Mouse (Mus musculus) lung, postnatal 0 days (tissue): Measurements from ENCODE around the gene Naaa. TPM values are rescaled to one million over a fixed set of nuclear protein-coding genes. Genes with fewer than 3 reads are reported as not detected.

ENCODE experiments used
- ATAC-seq: fragments of 200-750 bp; cut with Nextera tagmentation; 2 replicates; pipeline ENCODE4 v1.8.0; 2017; ENCODE audit warnings: moderate library complexity
- DNase-seq: peaks from one replicate; pipeline ENCODE4 v3.0.0-alpha.2; 2016; ENCODE audit warnings: low spot score
- H3K27ac ChIP-seq: fragments of 300-500 bp; sonication (generic); 2 replicates; pipeline ENCODE4 v1.5.1; 2014; ENCODE audit warnings: antibody characterized with exemption, mild to moderate bottlenecking, low read length, mixed read lengths
- H3K27me3 ChIP-seq: fragments of 300-500 bp; sonication (generic); replicated peaks from 2 replicates; pipeline ENCODE4 v1.6.1; 2014; ENCODE audit warnings: low read length, mixed read lengths; ENCODE audit not compliant: insufficient read depth
- H3K36me3 ChIP-seq: fragments of 300-500 bp; sonication (generic); 2 replicates; pipeline ENCODE4 v1.6.1; 2014; ENCODE audit warnings: low read length, mixed read lengths; ENCODE audit not compliant: insufficient read depth
- H3K4me1 ChIP-seq: fragments of 300-500 bp; sonication (generic); 2 replicates; pipeline ENCODE4 v1.6.1; 2014; ENCODE audit warnings: antibody characterized with exemption, low read depth, low read length, mixed read lengths; ENCODE audit not compliant: insufficient read depth
- H3K4me2 ChIP-seq: fragments of 300-500 bp; sonication (generic); replicated peaks from 2 replicates; pipeline ENCODE4 v1.6.1; 2014; ENCODE audit warnings: low read depth, mild to moderate bottlenecking, low read length, moderate library complexity, mixed read lengths
- H3K4me3 ChIP-seq: fragments of 300-500 bp; sonication (generic); 2 replicates; pipeline ENCODE4 v1.5.1; 2014; ENCODE audit warnings: low read depth, low read length
- H3K9ac ChIP-seq: fragments of 300-500 bp; sonication (generic); replicated peaks from 2 replicates; pipeline ENCODE4 v1.6.1; 2014; ENCODE audit warnings: low read depth, mild to moderate bottlenecking
- H3K9me3 ChIP-seq: fragments of 300-500 bp; sonication (generic); 2 replicates; pipeline ENCODE4 v1.6.1; 2016; ENCODE audit warnings: low read length, mixed read lengths
- CTCF ChIP-seq: IDR thresholded peaks from 2 replicates; pipeline ENCODE4 v1.5.1; 2016; ENCODE audit warnings: antibody characterized with exemption, mild to moderate bottlenecking
- EP300 ChIP-seq: IDR thresholded peaks from 2 replicates; pipeline ENCODE4 v1.6.1; 2016; ENCODE audit warnings: antibody characterized with exemption, mild to moderate bottlenecking, control low read depth
- WGBS: fragments of 180-500 bp; shearing (Covaris S2); extraction: QIAGEN DNeasy Blood & Tissue Kit; methylation state at CpG from one replicate; pipeline ENCODE4 v1.1.7; 2014; 5-methylcytosine and 5-hydroxymethylcytosine counted together
- polyA plus RNA-seq: library from polyadenylated mRNA; unstranded; fragments of >200 nt; fragmentation: Nextera tagmentation; extraction: Ambion mirVana; gene quantifications from 2 replicates; pipeline ENCODE4 v1.2.1, GENCODE M21; 2015

The Naaa gene
- polyA plus RNA-seq, 1 experiment from 2014 or later = 27.2 TPM

DNA sequence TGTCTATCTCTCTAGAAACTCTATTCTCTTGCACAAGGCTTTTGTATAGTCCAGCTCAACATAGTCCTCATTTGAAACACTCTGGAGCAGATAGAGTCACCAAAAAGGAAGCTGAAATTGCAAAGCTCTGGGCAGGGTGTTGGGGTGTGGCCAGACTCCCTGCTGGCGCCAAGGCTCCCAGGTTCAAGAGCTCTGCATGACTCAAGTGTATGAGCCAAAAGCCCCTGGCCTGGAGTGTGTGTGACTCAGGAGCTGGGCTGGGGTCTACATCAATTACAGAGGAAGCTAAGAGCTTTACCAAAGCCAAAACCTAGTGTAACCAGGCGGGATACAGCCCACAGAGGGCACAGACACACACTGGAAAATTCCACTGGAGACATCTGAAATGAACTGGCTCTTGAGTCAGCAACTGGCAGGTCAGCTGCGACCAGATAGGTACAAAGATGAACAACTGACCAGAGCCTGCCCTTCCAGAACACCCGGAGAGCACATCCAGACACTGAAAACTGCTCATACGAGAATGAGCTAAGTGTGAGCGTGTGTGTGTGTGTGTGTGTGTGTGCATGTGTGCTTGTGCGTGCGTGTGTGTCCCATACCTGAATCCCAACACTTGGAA is 57.6 kb downstream of the Naaa start:
- peak; percentile 86 for ATAC-seq
- Histone ChIP-seq H3K27me3 (no peaks in the 10 kb centered on the region), H3K27ac (no peak overlapping the region), H3K9ac (no peak overlapping the region), H3K4me2 (no peak overlapping the region), H3K4me1 (no peaks in the 10 kb centered on the region), H3K4me3 (no peak overlapping the region), H3K9me3 (no peaks in the 10 kb centered on the region), H3K36me3 (no peaks in the 10 kb centered on the region)
- TF ChIP-seq CTCF (no peak), EP300 (no peak)
- 76% methylated on average over 8 of the region's 8 CpGs for WGBS
- DNase-seq = peak; percentile 29

DNA sequence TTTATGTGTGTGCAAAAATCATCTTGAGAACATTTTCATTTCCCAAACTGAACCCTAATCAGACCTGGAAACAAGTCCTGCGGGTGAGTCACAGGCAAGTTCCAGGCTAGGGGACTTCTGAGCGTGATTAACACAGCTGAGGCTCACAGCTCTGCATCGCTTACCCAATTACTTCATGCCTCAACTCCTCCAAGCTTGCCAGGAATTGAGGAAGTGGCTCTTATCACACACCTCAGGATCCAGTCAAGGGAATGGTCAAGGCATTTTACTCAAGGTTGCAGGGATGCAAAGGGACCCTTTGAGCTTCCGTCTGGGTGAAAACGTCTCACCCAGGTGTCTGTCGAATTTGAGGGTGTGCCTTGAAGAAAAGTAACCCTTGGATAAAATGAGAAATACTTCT is 58.1 kb downstream of the Naaa start:
- Histone ChIP-seq H3K27ac (no peak overlapping the region), H3K36me3 (no peaks in the 10 kb centered on the region), H3K4me2 (no peak overlapping the region), H3K27me3 (no peaks in the 10 kb centered on the region), H3K9me3 (no peaks in the 10 kb centered on the region), H3K4me1 (no peaks in the 10 kb centered on the region), H3K9ac (no peak overlapping the region), H3K4me3 (no peak overlapping the region)
- TF ChIP-seq EP300 = 0 out of 2 replicates have a peak, but pooled peaks have one; percentile 28
- no peak for TF ChIP-seq CTCF
- peak; percentile 41 for DNase-seq
- ATAC-seq = peak; percentile 85
- WGBS = 43% methylated on average over 6 of the region's 6 CpGs

- H3K4me3 ChIP-seq = no peak overlapping the region
- DNase-seq = no peak
- no peaks in the 10 kb centered on the region for H3K36me3 ChIP-seq
- TF ChIP-seq CTCF = no peak
- TF ChIP-seq EP300 = no peak
- no peaks in the 10 kb centered on the region for H3K9me3 ChIP-seq
- WGBS = 55% methylated on average over 17 of the region's 17 CpGs
- no peak overlapping the region for H3K27ac ChIP-seq
- H3K9ac ChIP-seq = no peak overlapping the region
- no peaks in the 10 kb centered on the region for H3K4me1 ChIP-seq
- H3K4me2 ChIP-seq = no peak overlapping the region
- no peak for ATAC-seq
- H3K27me3 ChIP-seq = no peaks in the 10 kb centered on the region
These were observed 58.8 kb downstream of the Naaa start for GRCm38 (mm10) chr5:92218915-92219793.

DNA sequence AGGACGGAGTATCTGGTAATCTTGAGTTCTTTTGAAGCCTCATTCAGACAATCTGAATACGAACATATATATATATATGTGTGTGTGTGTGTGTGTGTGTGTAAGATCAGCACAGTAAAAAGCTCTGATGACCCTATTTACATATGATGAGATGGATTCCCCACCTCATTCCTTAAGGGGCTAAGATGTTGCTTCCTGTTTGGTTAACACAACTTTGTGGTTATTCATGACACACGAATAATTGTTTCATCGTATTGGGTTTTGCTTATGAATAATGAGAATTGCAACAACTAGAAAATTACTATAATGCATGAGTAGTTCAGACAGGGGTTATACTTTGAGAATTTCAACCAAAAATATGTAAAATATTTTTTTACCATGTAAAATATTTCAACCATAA is 62.7 kb downstream of the Naaa start, which contains the start of gene U90926:
TSS of gene U90926 (minus strand) at position 101 of the 400 bp plus-strand sequence.
- Histone ChIP-seq H3K36me3 (no peaks in the 10 kb centered on the region), H3K27me3 (no peaks in the 10 kb centered on the region), H3K27ac (no peak within 1 kb of the TSS), H3K4me3 (no peak within 1 kb of the TSS), H3K9ac (no peak within 1 kb of the TSS), H3K4me2 (no peak within 1 kb of the TSS), H3K9me3 (no peaks in the 10 kb centered on the region), H3K4me1 (no peaks in the 10 kb centered on the region)
- no peak for TF ChIP-seq EP300
- no peak for TF ChIP-seq CTCF
- DNase-seq (no peak), ATAC-seq (no peak)
- WGBS = 86% methylated on average over 4 of the region's 4 CpGs

GRCm38 (mm10) chr5:92212231-92212630 is 65.7 kb downstream of the Naaa start:
- ATAC-seq = no peak
- Histone ChIP-seq H3K27ac (no peak overlapping the region), H3K9ac (no peak overlapping the region), H3K4me1 (no peaks in the 10 kb centered on the region), H3K27me3 (no peaks in the 10 kb centered on the region), H3K36me3 (no peaks in the 10 kb centered on the region), H3K4me2 (no peak overlapping the region), H3K4me3 (no peak overlapping the region), H3K9me3 (no peaks in the 10 kb centered on the region)
- no peak for TF ChIP-seq CTCF
- TF ChIP-seq EP300 = no peak
- 93% methylated on average over 4 of the region's 4 CpGs for WGBS
- no peak for DNase-seq

DNA sequence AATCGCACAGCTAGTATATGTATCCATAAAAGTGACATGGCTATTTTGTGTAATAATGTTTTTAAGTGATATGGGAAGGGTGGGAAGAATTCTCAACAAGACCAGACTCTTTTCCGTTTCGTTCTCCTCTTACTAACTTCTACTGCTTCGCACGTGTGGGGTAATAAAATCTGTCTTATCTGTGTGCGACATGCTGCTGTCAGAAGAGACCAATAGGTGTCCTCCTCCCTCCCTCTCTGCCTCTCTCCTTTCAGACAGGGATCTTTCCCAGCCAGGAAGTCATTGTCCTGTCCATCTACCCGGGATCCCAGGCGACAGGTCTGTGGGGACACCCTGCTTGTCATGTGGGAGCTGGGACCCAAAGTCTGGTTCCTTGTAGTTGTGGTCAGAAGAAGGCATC is 67.8 kb downstream of the Naaa start:
- Histone ChIP-seq H3K27me3 (no peaks in the 10 kb centered on the region), H3K9ac (no peak overlapping the region), H3K27ac (no peak overlapping the region), H3K4me1 (no peaks in the 10 kb centered on the region), H3K4me2 (no peak overlapping the region), H3K9me3 (no peaks in the 10 kb centered on the region), H3K36me3 (no peaks in the 10 kb centered on the region), H3K4me3 (no peak overlapping the region)
- ATAC-seq = no peak
- 59% methylated on average over 8 of the region's 8 CpGs for WGBS
- DNase-seq = no peak
- TF ChIP-seq CTCF (no peak), EP300 (no peak)

Other genes starting within 250 kb of the Naaa start
- 5.1 and 6.2 TPM in 2 replicates for gene Cdkl2, start 234.3 kb downstream of the Naaa start, polyA plus RNA-seq
- gene G3bp2, start 194.5 kb downstream of the Naaa start, polyA plus RNA-seq = 95.2 and 102 TPM in 2 replicates
- gene Uso1, start 140.2 kb downstream of the Naaa start, polyA plus RNA-seq = 28.8 and 31.7 TPM in 2 replicates
- not detected in 2 replicates for gene U90926, start 62.8 kb downstream of the Naaa start, polyA plus RNA-seq
- 0.14 and 0.69 TPM in 2 replicates for gene Ppef2, start 21.9 kb downstream of the Naaa start, polyA plus RNA-seq
- 14.8 and 15.0 TPM in 2 replicates for gene Sdad1, start 32.3 kb upstream of the Naaa start, polyA plus RNA-seq
- not detected in 2 replicates for gene Cxcl9, start 49.9 kb upstream of the Naaa start, polyA plus RNA-seq
- 37.0 and 46.5 TPM in 2 replicates for gene Art3, start 53.7 kb upstream of the Naaa start, polyA plus RNA-seq
- gene Cxcl10, start 70.7 kb upstream of the Naaa start, polyA plus RNA-seq = 0.49 and 3.1 TPM in 2 replicates
- 19.7 and 20.3 TPM in 2 replicates for gene Nup54, start 157.0 kb upstream of the Naaa start, polyA plus RNA-seq
- 46.6 and 52.4 TPM in 2 replicates for gene Scarb2, start 228.7 kb upstream of the Naaa start, polyA plus RNA-seq